Mouse (Mus musculus) lung, embryonic 14.5 days (tissue): ENCODE measurements at regions not wholly inside any gene's neighbourhood (a gene's known extent, or its start where the extent isn't known, plus 50 kb on each side); places are given as distances from the start of the nearest gene placed in this dataset.

Source experiments
- ATAC-seq: fragments of 200-750 bp; cut with Nextera tagmentation; 2 replicates; pipeline ENCODE4 v1.8.0; 2017; ENCODE audit warnings: mild to moderate bottlenecking, moderate TSS enrichment, moderate library complexity; ENCODE audit not compliant: insufficient read depth
- DNase-seq: peaks from one replicate; pipeline ENCODE4 v3.0.0-alpha.2; 2015
- H3K27ac ChIP-seq: fragments of 300-500 bp; sonication (generic); 2 replicates; pipeline ENCODE4 v1.5.1; 2014; ENCODE audit warnings: low read depth, mild to moderate bottlenecking, moderate library complexity
- H3K27me3 ChIP-seq: fragments of 300-500 bp; sonication (generic); 2 replicates; pipeline ENCODE4 v1.6.1; 2014; ENCODE audit warnings: low read length, control low read depth; ENCODE audit not compliant: insufficient read depth
- H3K36me3 ChIP-seq: fragments of 300-500 bp; sonication (generic); 2 replicates; pipeline ENCODE4 v1.6.1; 2014; ENCODE audit warnings: control low read depth; ENCODE audit not compliant: insufficient read depth
- H3K4me1 ChIP-seq: fragments of 300-500 bp; sonication (generic); 2 replicates; pipeline ENCODE4 v1.6.1; 2014; ENCODE audit warnings: antibody characterized with exemption, control low read depth; ENCODE audit not compliant: insufficient read depth
- H3K4me2 ChIP-seq: fragments of 300-500 bp; sonication (generic); 2 replicates; pipeline ENCODE4 v1.6.1; 2014; ENCODE audit warnings: mild to moderate bottlenecking
- H3K4me3 ChIP-seq: fragments of 300-500 bp; sonication (generic); 2 replicates; pipeline ENCODE4 v1.5.1; 2014; ENCODE audit warnings: low read depth, low read length
- H3K9ac ChIP-seq: fragments of 300-500 bp; sonication (generic); 2 replicates; pipeline ENCODE4 v1.6.1; 2014
- H3K9me3 ChIP-seq: fragments of 300-500 bp; sonication (generic); 2 replicates; pipeline ENCODE4 v1.6.1; 2016; ENCODE audit warnings: low read depth, low read length, control low read depth
- CTCF ChIP-seq: IDR thresholded peaks from 2 replicates; pipeline ENCODE4 v1.5.1; 2016; ENCODE audit warnings: antibody characterized with exemption, low read depth
- WGBS: fragments of 180-500 bp; shearing (Covaris S2); extraction: QIAGEN DNeasy Blood & Tissue Kit; methylation state at CpG from one replicate; pipeline ENCODE4 v1.1.7; 2014; 5-methylcytosine and 5-hydroxymethylcytosine counted together

GRCm38 (mm10) chr3:99645318-99645717, 239.9 kb upstream of the Spag17 start:
- Histone ChIP-seq H3K4me1 (no peaks in the 10 kb centered on the region), H3K36me3 (no peaks in the 10 kb centered on the region), H3K9ac (no peak overlapping the region), H3K27me3 (no peaks in the 10 kb centered on the region), H3K9me3 (no peaks in the 10 kb centered on the region), H3K4me3 (no peak overlapping the region), H3K27ac (no peak overlapping the region), H3K4me2 (no peak overlapping the region)
- no peak for ATAC-seq
- WGBS, result 73% methylated on average over 4 of the region's 4 CpGs
- no peak for TF ChIP-seq CTCF
- DNase-seq, result no peak

DNA sequence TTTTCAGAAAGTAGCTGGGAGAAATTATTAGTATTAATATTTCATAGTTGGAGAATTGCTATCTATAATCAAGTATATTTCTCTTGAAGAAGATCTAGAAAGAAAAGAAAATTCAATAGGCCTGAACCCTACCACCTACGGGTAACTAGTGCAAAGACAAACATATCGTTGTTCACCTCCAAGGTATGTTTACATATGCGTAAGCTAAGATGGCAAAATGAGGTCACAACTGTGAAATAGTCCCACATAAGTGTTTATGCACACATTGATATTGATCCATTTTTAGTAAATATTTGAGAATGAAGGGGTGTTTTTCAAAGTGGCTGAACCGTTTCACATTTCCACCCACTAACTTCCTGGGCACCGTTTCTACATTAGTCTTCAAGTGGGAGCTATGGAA, 227.6 kb upstream of the Spag17 start:
- Histone ChIP-seq H3K4me3 (no peak overlapping the region), H3K9ac (no peak overlapping the region), H3K4me2 (no peak overlapping the region), H3K4me1 (no peaks in the 10 kb centered on the region), H3K9me3 (no peaks in the 10 kb centered on the region), H3K27ac (no peak overlapping the region), H3K27me3 (no peaks in the 10 kb centered on the region), H3K36me3 (no peaks in the 10 kb centered on the region)
- ATAC-seq (no peak), DNase-seq (peak; percentile 11)
- WGBS, result 47% methylated on average over 5 of the region's 5 CpGs
- TF ChIP-seq CTCF, result no peak

- no peak for ATAC-seq
- Histone ChIP-seq H3K4me2 (no peak overlapping the region), H3K9me3 (no peaks in the 10 kb centered on the region), H3K36me3 (no peaks in the 10 kb centered on the region), H3K27me3 (no peaks in the 10 kb centered on the region), H3K4me1 (no peaks in the 10 kb centered on the region), H3K4me3 (no peak overlapping the region), H3K27ac (no peak overlapping the region), H3K9ac (no peak overlapping the region)
- 53% methylated on average over 6 of the region's 6 CpGs for WGBS
- TF ChIP-seq CTCF, result no peak
- DNase-seq, result peak; percentile 6
Observed at GRCm38 (mm10) chr3:99663783-99664182, 221.4 kb upstream of the Spag17 start.

GRCm38 (mm10) chr3:99665363-99665762, 219.8 kb upstream of the Spag17 start:
- WGBS, result 49% methylated on average over 5 of the region's 5 CpGs
- Histone ChIP-seq H3K9me3 (no peaks in the 10 kb centered on the region), H3K4me1 (no peaks in the 10 kb centered on the region), H3K4me3 (no peak overlapping the region), H3K9ac (no peak overlapping the region), H3K36me3 (no peaks in the 10 kb centered on the region), H3K4me2 (no peak overlapping the region), H3K27me3 (no peaks in the 10 kb centered on the region), H3K27ac (no peak overlapping the region)
- ATAC-seq (no peak), DNase-seq (no peak)
- no peak for TF ChIP-seq CTCF

GRCm38 (mm10) chr3:99665902-99666768, 219.1 kb upstream of the Spag17 start:
- Histone ChIP-seq H3K27me3 (no peaks in the 10 kb centered on the region), H3K9me3 (no peaks in the 10 kb centered on the region), H3K36me3 (no peaks in the 10 kb centered on the region), H3K27ac (no peak overlapping the region), H3K9ac (no peak overlapping the region), H3K4me1 (no peaks in the 10 kb centered on the region), H3K4me2 (no peak overlapping the region), H3K4me3 (no peak overlapping the region)
- ATAC-seq (no peak), DNase-seq (no peak)
- 23% methylated on average over 10 of the region's 10 CpGs for WGBS
- no peak for TF ChIP-seq CTCF

DNA sequence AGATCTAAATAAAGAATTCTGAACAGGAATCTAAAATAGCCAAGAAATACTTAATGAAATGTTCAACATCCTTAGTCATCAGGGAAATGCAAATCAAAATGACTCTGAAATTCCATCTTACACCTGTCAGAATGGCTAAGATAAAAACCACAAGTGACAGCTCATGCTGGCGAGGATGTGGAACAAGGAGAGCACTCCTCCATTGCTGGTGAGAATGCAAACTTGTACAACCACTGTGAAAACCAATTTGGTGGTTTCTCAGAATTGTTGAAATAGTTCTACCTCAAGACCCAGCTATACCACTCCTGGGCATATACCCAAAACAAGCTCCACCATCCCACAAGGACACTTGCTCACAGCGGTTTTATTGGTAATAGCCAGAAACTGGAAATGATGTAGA, 211.1 kb upstream of the Spag17 start:
- no peak for ATAC-seq

DNA sequence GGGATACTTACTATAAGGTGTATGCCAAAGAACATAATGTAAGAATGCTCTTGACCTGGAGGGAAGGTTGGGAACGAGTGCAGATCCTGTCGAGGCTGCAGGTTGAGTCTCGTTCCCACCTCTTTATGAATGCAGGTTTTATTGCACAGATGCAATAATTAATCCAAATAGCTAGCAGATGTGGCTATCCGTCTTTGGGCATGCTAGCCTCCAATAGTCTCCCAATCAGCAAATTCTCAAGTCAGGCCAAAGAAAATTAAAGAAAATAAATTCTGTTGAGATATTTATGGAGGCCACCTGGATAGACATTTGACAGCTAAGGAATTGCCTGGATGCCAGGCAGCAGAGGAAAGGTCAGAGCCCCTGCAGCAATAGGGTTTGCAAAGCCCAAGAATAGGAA, 175.7 kb upstream of the Spag17 start:
- 80% methylated on average over 4 of the region's 4 CpGs for WGBS
- H3K9ac ChIP-seq, result no peak overlapping the region
- H3K36me3 ChIP-seq, result no peaks in the 10 kb centered on the region
- no peak for TF ChIP-seq CTCF
- no peak overlapping the region for H3K4me2 ChIP-seq
- DNase-seq (no peak), ATAC-seq (no peak)
- H3K27ac ChIP-seq, result no peak overlapping the region
- no peaks in the 10 kb centered on the region for H3K9me3 ChIP-seq
- H3K4me3 ChIP-seq, result no peak overlapping the region
- H3K27me3 ChIP-seq, result no peaks in the 10 kb centered on the region
- no peaks in the 10 kb centered on the region for H3K4me1 ChIP-seq

More for the DNA sequence above, 211.1 kb upstream of the Spag17 start:
- Histone ChIP-seq H3K9ac (no peak overlapping the region), H3K27me3 (no peaks in the 10 kb centered on the region), H3K4me3 (no peak overlapping the region), H3K4me2 (no peak overlapping the region), H3K27ac (no peak overlapping the region), H3K9me3 (no peaks in the 10 kb centered on the region), H3K4me1 (no peaks in the 10 kb centered on the region), H3K36me3 (no peaks in the 10 kb centered on the region)
- no peak for TF ChIP-seq CTCF
- WGBS, result 78% methylated on average over 2 of the region's 2 CpGs
- no peak for DNase-seq

DNA sequence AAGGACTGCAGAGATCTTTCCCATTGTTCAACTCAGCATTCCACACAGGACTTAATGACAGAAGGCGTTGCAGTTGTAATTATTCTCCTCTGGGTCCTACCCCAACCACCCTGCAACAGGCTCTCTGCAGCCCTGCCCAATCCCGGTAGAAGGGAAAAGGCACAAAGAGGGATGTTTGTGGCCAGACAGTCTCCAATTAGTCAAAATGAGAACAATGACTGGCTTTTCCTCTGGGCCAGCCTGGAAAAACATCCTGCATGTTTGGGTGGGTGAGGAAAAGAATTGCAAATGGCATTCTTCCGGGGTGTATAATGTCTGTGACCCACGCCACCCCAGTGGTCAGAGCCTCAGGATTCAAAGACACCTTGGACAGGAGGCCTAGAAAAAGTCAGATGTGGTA, 168.8 kb upstream of the Spag17 start:
- DNase-seq, result no peak

More for the DNA sequence above, 168.8 kb upstream of the Spag17 start:
- no peaks in the 10 kb centered on the region for H3K4me1 ChIP-seq
- ATAC-seq, result no peak
- H3K27ac ChIP-seq, result no peak overlapping the region
- no peak overlapping the region for H3K4me3 ChIP-seq
- 54% methylated on average over 4 of the region's 4 CpGs for WGBS
- H3K9me3 ChIP-seq, result no peaks in the 10 kb centered on the region
- no peaks in the 10 kb centered on the region for H3K36me3 ChIP-seq
- H3K27me3 ChIP-seq, result no peaks in the 10 kb centered on the region
- no peak for TF ChIP-seq CTCF
- no peak overlapping the region for H3K4me2 ChIP-seq
- H3K9ac ChIP-seq, result no peak overlapping the region
